Mouse (Mus musculus) heart, embryonic 16.5 days (tissue): ENCODE results near the gene Ugcg. TPM values are rescaled to one million over a fixed set of nuclear protein-coding genes. Genes with fewer than 3 reads are reported as not detected.
A peak's percentile ranks its signal among the peaks of the same experiment; 100 is the strongest.
"Not testable (repeated sequence)": the region's sequence is repeated elsewhere in the genome, so short reads cannot be mapped to it uniquely, and the experiment has no call there.

Experiments
- ATAC-seq: fragments of 200-750 bp; cut with Nextera tagmentation; replicated peaks from 2 replicates; pipeline ENCODE4 v1.8.0; 2017; ENCODE audit warnings: moderate number of reproducible peaks; ENCODE audit not compliant: insufficient read depth, low FRiP score; ENCODE audit errors: extremely low read depth
- H3K27ac ChIP-seq: fragments of 300-500 bp; sonication (generic); 2 replicates; pipeline ENCODE4 v1.5.1; 2014; ENCODE audit warnings: mild to moderate bottlenecking, low read length, control low read depth, moderate library complexity
- H3K27me3 ChIP-seq: fragments of 300-500 bp; sonication (generic); 2 replicates; pipeline ENCODE4 v1.6.1; 2014; ENCODE audit warnings: low read length, mixed read lengths; ENCODE audit not compliant: control insufficient read depth, insufficient read depth
- H3K36me3 ChIP-seq: fragments of 300-500 bp; sonication (generic); 2 replicates; pipeline ENCODE4 v1.6.1; 2014; ENCODE audit not compliant: control insufficient read depth, insufficient read depth
- H3K4me1 ChIP-seq: fragments of 300-500 bp; sonication (generic); 2 replicates; pipeline ENCODE4 v1.6.1; 2014; ENCODE audit warnings: low read length, mixed read lengths; ENCODE audit not compliant: control insufficient read depth, insufficient read depth
- H3K4me2 ChIP-seq: fragments of 300-500 bp; sonication (generic); 2 replicates; pipeline ENCODE4 v1.6.1; 2014; ENCODE audit warnings: low read depth, mild to moderate bottlenecking, control low read depth, low read length
- H3K4me3 ChIP-seq: fragments of 300-500 bp; sonication (generic); 2 replicates; pipeline ENCODE4 v1.5.1; 2014; ENCODE audit warnings: mild to moderate bottlenecking, control low read depth, low read length
- H3K9ac ChIP-seq: fragments of 300-500 bp; sonication (generic); 2 replicates; pipeline ENCODE4 v1.6.1; 2014; ENCODE audit warnings: low read length, control low read depth
- H3K9me3 ChIP-seq: fragments of 300-500 bp; sonication (generic); replicated peaks from 2 replicates; pipeline ENCODE4 v1.6.1; 2016; ENCODE audit warnings: low read length; ENCODE audit not compliant: control insufficient read depth
- WGBS: fragments of 180-500 bp; shearing (Covaris S2); extraction: QIAGEN DNeasy Blood & Tissue Kit; methylation state at CpG from one replicate; pipeline ENCODE4 v1.1.7; 2014; 5-methylcytosine and 5-hydroxymethylcytosine counted together
- polyA plus RNA-seq: library from polyadenylated mRNA; unstranded; fragments of >200 nt; fragmentation: Nextera tagmentation; extraction: Ambion mirVana; gene quantifications from 2 replicates; pipeline ENCODE4 v1.2.1, GENCODE M21; 2015

Gene Ugcg
- polyA plus RNA-seq, 1 experiment from 2014 or later: 8.0 TPM

- Histone ChIP-seq H3K36me3 (no peaks in the 10 kb centered on the region), H3K27me3 (no peaks in the 10 kb centered on the region), H3K4me2 (no peak overlapping the region), H3K4me1 (no peaks in the 10 kb centered on the region), H3K9me3 (no peaks in the 10 kb centered on the region), H3K9ac (no peak overlapping the region), H3K27ac (no peak overlapping the region), H3K4me3 (no peak overlapping the region)
- no peak for ATAC-seq
- WGBS: 63% methylated on average over 5 of the region's 5 CpGs
Observed at GRCm38 (mm10) chr4:59255988-59256387, 66.9 kb downstream of the Ugcg start.

DNA sequence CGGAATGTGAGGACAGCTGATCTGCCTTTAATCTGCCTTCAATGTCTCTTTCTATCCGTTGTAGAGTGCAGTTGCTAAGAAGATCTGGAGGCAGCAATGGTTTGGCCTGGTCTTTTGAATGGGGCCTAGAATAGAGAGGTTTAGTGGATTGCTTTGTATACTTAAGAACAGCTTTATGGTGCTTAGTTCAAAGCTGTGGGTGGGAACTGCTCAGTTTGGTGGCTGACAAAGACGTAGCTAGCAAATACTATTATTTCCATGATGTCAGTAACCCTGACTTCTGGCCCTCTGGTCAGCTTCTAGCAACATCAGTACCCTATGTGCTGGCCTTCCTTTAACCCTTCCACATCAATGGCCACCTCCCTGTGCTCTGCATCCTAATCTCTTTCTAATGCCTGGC is 68.8 kb downstream of the Ugcg start:
- Histone ChIP-seq H3K4me3 (no peak overlapping the region), H3K9ac (no peak overlapping the region), H3K27me3 (no peaks in the 10 kb centered on the region), H3K27ac (no peak overlapping the region), H3K36me3 (no peaks in the 10 kb centered on the region), H3K4me1 (no peaks in the 10 kb centered on the region), H3K9me3 (no peaks in the 10 kb centered on the region), H3K4me2 (no peak overlapping the region)
- WGBS: 58% methylated on average over 3 of the region's 3 CpGs
- ATAC-seq: no peak

DNA sequence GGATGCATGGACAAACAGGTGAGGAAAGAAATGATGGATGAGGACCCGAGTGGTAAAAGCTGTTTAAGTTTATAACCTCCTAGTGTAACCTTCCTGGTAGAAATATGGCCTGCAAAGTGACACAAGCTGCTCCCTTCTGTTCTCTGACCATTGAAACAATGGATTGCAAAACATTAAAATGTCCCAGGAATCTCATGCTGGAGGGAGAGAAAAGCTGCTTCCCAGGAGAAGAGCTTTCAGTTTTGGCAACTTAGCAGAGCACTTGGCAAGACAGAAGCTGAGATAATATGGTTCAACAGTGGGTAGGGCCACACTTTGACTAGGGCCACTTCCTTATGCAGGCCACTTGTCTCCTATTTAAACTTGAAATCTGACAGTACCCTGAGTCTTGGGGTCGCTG is 69.7 kb downstream of the Ugcg start:
- Histone ChIP-seq H3K9me3 (no peaks in the 10 kb centered on the region), H3K27me3 (no peaks in the 10 kb centered on the region), H3K4me1 (no peaks in the 10 kb centered on the region; the same call in 1 of the 2 replicates), H3K36me3 (no peaks in the 10 kb centered on the region), H3K9ac (no peak overlapping the region), H3K4me2 (no peak overlapping the region), H3K4me3 (no peak overlapping the region), H3K27ac (no peak overlapping the region)
- no peak for ATAC-seq
- 88% methylated on average over 2 of the region's 2 CpGs for WGBS

GRCm38 (mm10) chr4:59259806-59260205 is 70.7 kb downstream of the Ugcg start:
- H3K27me3 ChIP-seq: no peaks in the 10 kb centered on the region
- H3K4me3 ChIP-seq: no peak overlapping the region
- no peaks in the 10 kb centered on the region for H3K36me3 ChIP-seq
- H3K9ac ChIP-seq: no peak overlapping the region
- ATAC-seq: no peak
- H3K4me2 ChIP-seq: no peak overlapping the region
- no peaks in the 10 kb centered on the region; the same call in 1 of the 2 replicates for H3K4me1 ChIP-seq
- no peaks in the 10 kb centered on the region for H3K9me3 ChIP-seq
- WGBS: 86% methylated on average over 1 of the region's 1 CpGs
- no peak overlapping the region for H3K27ac ChIP-seq

DNA sequence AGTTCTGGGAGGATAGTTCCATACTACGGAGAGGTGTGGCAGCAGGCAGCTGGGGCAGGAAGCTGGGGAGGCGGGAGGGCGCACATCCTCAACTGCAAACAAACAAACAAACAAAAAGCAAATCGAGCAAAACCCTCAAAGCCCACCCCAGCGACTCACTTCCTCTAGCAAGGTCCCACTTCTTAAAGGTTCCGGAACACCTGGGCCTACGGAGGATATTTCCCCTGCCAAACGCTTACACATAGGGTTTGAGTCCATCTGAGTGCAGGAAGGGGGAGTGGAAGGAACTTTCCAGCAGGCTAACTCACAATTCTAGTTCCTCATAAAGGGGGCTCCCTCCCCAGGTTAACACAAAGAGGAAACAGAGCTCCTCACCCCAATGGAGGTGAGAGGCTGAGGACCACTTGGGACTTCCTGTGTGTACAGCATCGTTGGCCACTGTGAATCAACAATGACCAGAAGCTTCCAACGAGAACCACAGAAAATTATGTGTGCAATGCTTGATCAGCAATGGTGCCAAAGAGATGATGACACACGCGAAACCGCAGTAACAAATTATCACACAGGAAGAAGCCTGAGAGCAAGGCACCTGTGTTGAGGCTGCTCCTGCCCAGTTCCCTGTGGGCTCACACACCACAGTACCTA is 71.9 kb downstream of the Ugcg start:
- Histone ChIP-seq H3K4me3 (no peak overlapping the region), H3K9ac (no peak overlapping the region), H3K36me3 (no peaks in the 10 kb centered on the region), H3K27ac (peak overlapping the region; percentile 51; the same call in 1 of the 2 replicates), H3K4me1 (no peaks in the 10 kb centered on the region; the same call in 1 of the 2 replicates), H3K4me2 (no peak overlapping the region), H3K9me3 (no peaks in the 10 kb centered on the region; the same call in 1 of the 2 replicates), H3K27me3 (no peaks in the 10 kb centered on the region)
- 76% methylated on average over 13 of the region's 13 CpGs for WGBS
- 0 out of 2 replicates have a peak, but pooled peaks have one; percentile 12 for ATAC-seq

DNA sequence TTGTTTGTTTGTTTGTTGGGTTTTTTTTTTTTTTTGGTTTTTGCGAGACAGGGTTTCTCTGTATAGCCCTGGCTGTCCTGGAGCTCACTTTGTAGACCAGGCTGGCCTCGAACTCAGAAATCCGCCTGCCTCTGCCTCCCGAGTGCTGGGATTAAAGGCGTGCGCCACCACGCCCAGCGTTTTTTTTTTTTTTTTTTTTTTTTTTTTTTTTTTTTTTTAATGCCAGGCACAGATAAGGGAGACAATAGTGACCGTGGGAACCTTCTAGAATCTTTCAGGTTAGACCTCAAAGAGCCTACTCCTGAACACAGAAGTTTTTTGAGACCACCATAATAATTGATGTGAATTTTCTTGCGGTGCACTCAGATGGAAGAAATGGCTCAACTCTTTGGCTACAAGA is 72.5 kb downstream of the Ugcg start:
- H3K4me3 ChIP-seq, H3K9ac ChIP-seq, H3K4me1 ChIP-seq, ATAC-seq, H3K27ac ChIP-seq, H3K36me3 ChIP-seq, H3K9me3 ChIP-seq, H3K27me3 ChIP-seq, H3K4me2 ChIP-seq: not testable (repeated sequence)
- 88% methylated on average over 3 of the region's 10 CpGs for WGBS

DNA sequence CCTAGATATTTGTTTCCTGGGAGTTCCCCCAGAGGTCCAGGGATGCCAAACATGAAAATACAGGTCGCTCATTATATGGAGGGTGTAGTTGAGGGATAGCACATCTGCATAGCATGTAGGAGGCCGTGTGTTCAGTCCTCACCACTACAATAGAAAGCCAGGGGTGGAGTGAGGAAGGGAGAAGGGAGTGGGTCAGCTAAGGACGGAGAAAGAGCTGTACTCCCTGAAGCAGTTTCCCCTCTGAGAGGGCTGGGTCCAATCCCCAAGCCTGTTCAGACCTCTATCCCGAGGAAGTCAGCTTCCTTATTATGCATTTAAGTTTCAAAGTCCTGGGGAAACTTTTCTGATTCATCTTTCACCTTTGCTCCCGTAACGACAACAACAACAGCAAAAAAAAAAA is 73.1 kb downstream of the Ugcg start:
- no peaks in the 10 kb centered on the region; the same call in 1 of the 2 replicates for H3K9me3 ChIP-seq
- WGBS: 78% methylated on average over 6 of the region's 6 CpGs
- ATAC-seq: no peak
- H3K4me3 ChIP-seq: no peak overlapping the region
- no peaks in the 10 kb centered on the region for H3K36me3 ChIP-seq
- no peak overlapping the region for H3K9ac ChIP-seq
- H3K4me1 ChIP-seq: no peaks in the 10 kb centered on the region; the same call in 1 of the 2 replicates
- no peak overlapping the region for H3K4me2 ChIP-seq
- no peak overlapping the region for H3K27ac ChIP-seq
- H3K27me3 ChIP-seq: no peaks in the 10 kb centered on the region

- no peaks in the 10 kb centered on the region for H3K27me3 ChIP-seq
- H3K4me3 ChIP-seq: no peak overlapping the region
- no peaks in the 10 kb centered on the region for H3K36me3 ChIP-seq
- 76% methylated on average over 2 of the region's 2 CpGs for WGBS
- H3K9me3 ChIP-seq: peaks cover under 1% of the 10 kb centered on the region
- H3K4me1 ChIP-seq: no peaks in the 10 kb centered on the region; the same call in 1 of the 2 replicates
- ATAC-seq: no peak
- H3K4me2 ChIP-seq: no peak overlapping the region
- H3K27ac ChIP-seq: no peak overlapping the region
- H3K9ac ChIP-seq: no peak overlapping the region
Observed at GRCm38 (mm10) chr4:59263418-59263817, 74.4 kb downstream of the Ugcg start.

DNA sequence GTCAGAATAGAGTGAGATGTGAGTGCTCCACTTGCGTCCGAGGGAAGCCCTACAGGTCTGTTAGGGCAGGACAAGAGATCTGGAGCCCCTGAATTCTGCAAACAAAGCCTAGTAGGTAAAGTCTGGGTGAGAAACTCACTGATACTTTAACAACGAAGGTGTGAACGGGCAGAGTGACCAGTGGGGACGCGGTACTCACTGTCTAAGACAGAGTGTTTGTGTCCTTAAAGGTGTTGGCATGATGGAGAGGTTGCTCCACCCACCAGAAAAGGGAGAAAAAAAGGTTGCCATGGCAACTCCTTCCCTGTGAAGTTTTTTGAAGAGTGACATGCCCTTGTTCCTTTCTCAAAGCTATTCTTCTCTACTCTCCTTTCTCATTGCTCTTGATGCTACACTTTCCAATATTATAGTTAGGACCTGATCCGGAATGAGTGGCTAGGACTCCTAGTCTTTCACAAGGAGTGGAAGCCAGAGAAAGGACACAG is 75.6 kb downstream of the Ugcg start:
- Histone ChIP-seq H3K9me3 (peaks cover 5% of the 10 kb centered on the region), H3K27ac (no peak overlapping the region), H3K4me3 (no peak overlapping the region), H3K4me1 (no peaks in the 10 kb centered on the region; the same call in 1 of the 2 replicates), H3K4me2 (no peak overlapping the region), H3K27me3 (no peaks in the 10 kb centered on the region), H3K36me3 (no peaks in the 10 kb centered on the region), H3K9ac (no peak overlapping the region)
- 74% methylated on average over 7 of the region's 7 CpGs for WGBS
- ATAC-seq: no peak
